Mouse (Mus musculus): Measurements from ENCODE around the gene Nme7. TPM values are rescaled to one million over a fixed set of nuclear protein-coding genes. Genes with fewer than 3 reads are reported as not detected.

Nme7 gene
- polyA plus RNA-seq, 1 experiment from 2014 or later: 33.1 TPM

DNA sequence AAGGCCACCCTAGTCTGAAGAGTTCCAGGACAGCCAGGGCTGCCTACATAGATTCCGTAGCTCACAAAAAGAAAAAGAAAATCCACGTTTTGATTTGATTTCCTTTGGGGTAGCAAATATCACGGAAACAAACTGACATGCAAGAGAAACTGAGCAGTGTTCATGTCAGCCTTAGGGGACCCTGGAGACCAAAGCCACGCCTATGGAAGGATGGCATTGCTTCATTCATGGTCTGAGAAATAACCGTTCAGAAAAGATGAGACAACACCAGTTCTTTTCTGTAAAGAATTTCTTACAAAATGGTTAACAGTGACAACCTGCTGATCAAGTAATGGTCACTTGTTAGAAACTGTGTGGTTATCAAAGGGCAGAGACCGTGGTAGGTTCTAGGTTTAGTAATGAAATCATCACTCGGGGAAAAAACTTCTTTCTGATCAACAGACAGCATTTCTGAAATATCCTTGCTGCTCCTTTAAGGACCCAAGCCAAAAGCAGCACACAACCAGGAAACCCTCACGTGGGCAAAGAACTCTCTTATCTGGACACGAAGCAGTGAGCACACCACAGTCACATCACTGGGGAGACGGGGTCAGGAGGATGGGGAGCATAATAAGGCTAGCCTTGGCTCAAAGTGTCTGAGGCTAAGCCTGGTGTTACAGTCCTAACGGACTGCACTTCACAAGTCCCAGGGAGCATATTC lies 136.9 kb downstream of the Nme7 start:
- no peaks in the 10 kb centered on the region for H3K9me3 ChIP-seq (replicated peaks)
- 87% methylated on average over 11 of the region's 11 CpGs for WGBS
- H3K4me2 ChIP-seq: no peak overlapping the region
- no peak overlapping the region for H3K27ac ChIP-seq (replicated peaks)
- H3K4me1 ChIP-seq: no peaks in the 10 kb centered on the region
- no peak for ATAC-seq (ENCODE audit: low FRiP score)
- no peak overlapping the region for H3K9ac ChIP-seq (replicated peaks)
- no peaks in the 10 kb centered on the region for H3K27me3 ChIP-seq (replicated peaks)
- H3K36me3 ChIP-seq: peaks cover 85% of the 10 kb centered on the region
- no peak overlapping the region for H3K4me3 ChIP-seq (replicated peaks)

DNA sequence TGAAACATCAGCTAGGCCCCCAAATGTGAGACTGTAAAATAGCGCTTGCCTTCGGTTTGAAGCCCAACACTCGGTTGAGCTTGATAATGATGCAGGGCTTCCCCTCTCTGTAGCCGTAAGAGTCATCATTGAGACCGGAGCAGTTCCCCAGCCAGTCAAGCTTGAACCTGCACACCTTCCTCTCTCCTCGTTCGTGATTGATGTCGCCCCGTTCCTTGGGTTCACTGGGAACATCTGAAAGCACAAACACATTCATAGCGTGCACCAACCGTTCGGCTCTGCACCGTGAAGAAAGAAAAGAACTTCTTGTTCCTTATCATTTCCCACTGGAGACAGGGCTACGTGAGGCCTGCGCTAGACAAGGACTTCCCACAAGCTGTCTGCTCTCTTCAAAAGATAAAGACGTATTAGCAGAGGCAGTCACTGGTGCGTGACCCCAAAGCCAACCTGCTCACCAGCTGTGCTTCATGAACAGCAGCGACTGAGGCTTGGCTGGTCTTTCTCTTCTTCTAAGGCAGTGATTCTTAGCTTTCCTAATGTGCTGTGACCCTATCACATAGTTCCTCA lies 137.6 kb downstream of the Nme7 start:
- ATAC-seq (ENCODE audit: low FRiP score): no peak
- Histone ChIP-seq H3K4me3 (replicated peaks) (no peak overlapping the region), H3K36me3 (peaks cover 86% of the 10 kb centered on the region), H3K9ac (replicated peaks) (no peak overlapping the region), H3K27me3 (replicated peaks) (no peaks in the 10 kb centered on the region), H3K9me3 (replicated peaks) (no peaks in the 10 kb centered on the region), H3K4me1 (no peaks in the 10 kb centered on the region), H3K27ac (replicated peaks) (no peak overlapping the region), H3K4me2 (no peak overlapping the region)
- 71% methylated on average over 18 of the region's 18 CpGs for WGBS

DNA sequence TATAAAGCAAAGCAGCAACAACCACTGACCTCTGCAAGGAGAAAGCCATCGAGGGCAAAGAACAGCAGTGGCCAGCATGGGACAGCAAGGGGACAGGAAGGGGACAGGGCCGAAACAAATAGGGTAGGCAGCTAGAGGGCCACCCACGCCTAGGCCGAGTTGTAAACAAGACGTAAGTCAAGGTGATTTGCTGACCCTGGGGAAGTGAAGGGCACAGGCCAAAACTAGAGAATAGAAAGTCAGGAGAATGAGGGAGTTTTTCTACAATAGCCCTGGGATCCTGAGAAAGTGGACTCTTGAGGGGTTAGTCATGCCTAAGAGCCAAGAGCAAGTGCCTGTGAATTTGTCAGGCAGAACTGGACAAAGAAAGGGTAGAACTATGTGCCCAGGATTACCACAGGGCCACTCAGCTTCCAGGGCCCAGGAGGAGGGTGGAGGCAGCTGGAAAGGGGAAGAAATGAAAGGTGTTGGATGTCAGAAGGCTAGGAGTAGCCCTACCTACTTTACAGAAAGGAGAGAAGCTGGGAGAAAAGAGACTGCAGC lies 141.8 kb downstream of the Nme7 start:
- H3K4me1 ChIP-seq: no peaks in the 10 kb centered on the region
- no peak overlapping the region for H3K4me2 ChIP-seq
- H3K36me3 ChIP-seq: peaks cover 78% of the 10 kb centered on the region
- no peaks in the 10 kb centered on the region for H3K27me3 ChIP-seq (replicated peaks)
- H3K9ac ChIP-seq (replicated peaks): no peak overlapping the region
- no peaks in the 10 kb centered on the region for H3K9me3 ChIP-seq (replicated peaks)
- no peak for ATAC-seq (ENCODE audit: low FRiP score)
- WGBS: 78% methylated on average over 5 of the region's 5 CpGs
- H3K4me3 ChIP-seq (replicated peaks): no peak overlapping the region
- H3K27ac ChIP-seq (replicated peaks): no peak overlapping the region

DNA sequence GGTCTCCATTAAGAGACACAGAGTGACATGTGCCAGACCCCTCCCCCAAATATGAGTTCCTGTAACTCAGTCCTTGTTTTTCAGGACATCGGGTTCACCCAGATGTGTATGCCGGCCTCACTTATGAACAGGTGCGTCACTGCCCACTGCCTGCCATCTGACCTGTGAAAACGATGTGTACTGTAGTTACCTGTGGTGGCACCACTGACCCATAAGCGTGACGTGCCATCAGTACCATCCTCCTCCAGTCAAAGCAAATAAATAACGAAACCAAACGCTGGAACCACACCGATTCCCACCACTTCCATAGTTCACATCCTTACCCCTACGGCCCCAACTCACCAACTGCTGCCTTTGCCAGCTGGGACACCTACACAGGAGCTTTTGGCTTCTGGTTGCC lies 142.6 kb downstream of the Nme7 start:
- no peaks in the 10 kb centered on the region for H3K4me1 ChIP-seq
- H3K9ac ChIP-seq (replicated peaks): no peak overlapping the region
- no peak overlapping the region for H3K4me2 ChIP-seq
- H3K27me3 ChIP-seq (replicated peaks): no peaks in the 10 kb centered on the region
- no peaks in the 10 kb centered on the region for H3K9me3 ChIP-seq (replicated peaks)
- H3K4me3 ChIP-seq (replicated peaks): no peak overlapping the region
- H3K27ac ChIP-seq (replicated peaks): no peak overlapping the region
- H3K36me3 ChIP-seq: peaks cover 78% of the 10 kb centered on the region
- ATAC-seq (ENCODE audit: low FRiP score): no peak
- WGBS: 95% methylated on average over 10 of the region's 10 CpGs

- Histone ChIP-seq H3K27me3 (replicated peaks) (no peaks in the 10 kb centered on the region), H3K36me3 (peaks cover 77% of the 10 kb centered on the region), H3K4me3 (replicated peaks) (no peak overlapping the region), H3K9me3 (replicated peaks) (no peaks in the 10 kb centered on the region), H3K4me1 (no peaks in the 10 kb centered on the region), H3K27ac (replicated peaks) (no peak overlapping the region), H3K4me2 (no peak overlapping the region), H3K9ac (replicated peaks) (no peak overlapping the region)
- ATAC-seq (ENCODE audit: low FRiP score): no peak
- WGBS: 93% methylated on average over 6 of the region's 6 CpGs
These were observed 143.6 kb downstream of the Nme7 start for GRCm38 (mm10) chr1:164447521-164447920.

DNA sequence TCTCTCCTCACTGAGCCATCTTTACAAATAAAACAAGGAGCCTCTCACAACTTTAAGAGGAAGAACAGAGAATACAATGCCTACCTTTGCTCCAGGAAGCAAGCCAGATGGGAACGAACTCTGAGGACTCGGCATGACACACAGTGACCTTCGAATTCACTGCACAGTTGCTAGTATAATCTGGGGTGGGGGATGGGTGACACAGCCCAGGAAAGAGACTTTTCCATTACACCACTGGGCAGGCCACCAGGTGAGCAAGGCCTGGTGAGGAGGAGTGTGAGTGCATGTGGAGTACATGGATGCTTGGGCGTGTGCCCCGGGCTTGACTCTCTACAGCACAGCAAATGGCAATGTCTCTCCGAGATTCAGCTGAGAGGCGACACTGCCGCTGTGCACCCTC lies 145.7 kb downstream of the Nme7 start:
- Histone ChIP-seq H3K36me3 (peaks cover 72% of the 10 kb centered on the region), H3K4me1 (peaks cover 16% of the 10 kb centered on the region), H3K4me3 (replicated peaks) (no peak overlapping the region), H3K9me3 (replicated peaks) (no peaks in the 10 kb centered on the region), H3K9ac (replicated peaks) (no peak overlapping the region), H3K27ac (replicated peaks) (no peak overlapping the region), H3K4me2 (no peak overlapping the region), H3K27me3 (replicated peaks) (no peaks in the 10 kb centered on the region)
- ATAC-seq (ENCODE audit: low FRiP score): no peak
- 94% methylated on average over 8 of the region's 8 CpGs for WGBS

- 92% methylated on average over 4 of the region's 4 CpGs for WGBS
- no peak overlapping the region for H3K9ac ChIP-seq (replicated peaks)
- ATAC-seq (ENCODE audit: low FRiP score): no peak
- H3K9me3 ChIP-seq (replicated peaks): no peaks in the 10 kb centered on the region
- H3K4me2 ChIP-seq: no peak overlapping the region
- H3K27me3 ChIP-seq (replicated peaks): no peaks in the 10 kb centered on the region
- peaks cover 22% of the 10 kb centered on the region for H3K4me1 ChIP-seq
- no peak overlapping the region for H3K27ac ChIP-seq (replicated peaks)
- no peak overlapping the region for H3K4me3 ChIP-seq (replicated peaks)
- H3K36me3 ChIP-seq: peaks cover 68% of the 10 kb centered on the region
These were observed 146.3 kb downstream of the Nme7 start for GRCm38 (mm10) chr1:164450231-164450630.

DNA sequence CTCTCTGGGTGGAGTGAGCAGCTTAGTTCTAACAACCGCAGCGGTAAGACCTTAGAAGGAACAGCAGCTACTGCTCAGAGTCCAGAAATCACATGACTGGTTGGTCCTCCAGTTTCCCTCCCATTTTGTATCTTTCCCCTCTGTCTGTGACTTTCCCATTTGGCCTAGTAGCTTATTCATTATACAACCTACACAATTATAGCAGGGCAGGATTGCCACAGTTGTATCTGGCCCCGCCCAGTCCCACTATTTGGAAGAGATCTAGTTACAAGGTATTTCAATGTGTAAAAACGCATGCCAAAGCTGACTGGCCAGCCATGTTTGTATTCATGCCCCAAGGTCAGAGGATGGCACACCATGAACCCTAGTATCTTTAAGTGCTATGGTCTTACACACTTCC lies 146.7 kb downstream of the Nme7 start:
- H3K4me3 ChIP-seq (replicated peaks): no peak overlapping the region
- peaks cover 22% of the 10 kb centered on the region for H3K4me1 ChIP-seq
- no peaks in the 10 kb centered on the region for H3K9me3 ChIP-seq (replicated peaks)
- H3K4me2 ChIP-seq: no peak overlapping the region
- H3K36me3 ChIP-seq: peaks cover 64% of the 10 kb centered on the region
- H3K9ac ChIP-seq (replicated peaks): no peak overlapping the region
- WGBS: 92% methylated on average over 4 of the region's 4 CpGs
- H3K27me3 ChIP-seq (replicated peaks): no peaks in the 10 kb centered on the region
- no peak for ATAC-seq (ENCODE audit: low FRiP score)
- H3K27ac ChIP-seq (replicated peaks): no peak overlapping the region

- Histone ChIP-seq H3K9ac (replicated peaks) (no peak overlapping the region), H3K4me2 (no peak overlapping the region), H3K36me3 (peaks cover 58% of the 10 kb centered on the region), H3K27me3 (replicated peaks) (no peaks in the 10 kb centered on the region), H3K9me3 (replicated peaks) (no peaks in the 10 kb centered on the region), H3K4me3 (replicated peaks) (no peak overlapping the region), H3K27ac (replicated peaks) (no peak overlapping the region), H3K4me1 (peaks cover 22% of the 10 kb centered on the region)
- WGBS: 91% methylated on average over 5 of the region's 5 CpGs
- no peak for ATAC-seq (ENCODE audit: low FRiP score)
These were observed 147.4 kb downstream of the Nme7 start for GRCm38 (mm10) chr1:164451346-164451745.

DNA sequence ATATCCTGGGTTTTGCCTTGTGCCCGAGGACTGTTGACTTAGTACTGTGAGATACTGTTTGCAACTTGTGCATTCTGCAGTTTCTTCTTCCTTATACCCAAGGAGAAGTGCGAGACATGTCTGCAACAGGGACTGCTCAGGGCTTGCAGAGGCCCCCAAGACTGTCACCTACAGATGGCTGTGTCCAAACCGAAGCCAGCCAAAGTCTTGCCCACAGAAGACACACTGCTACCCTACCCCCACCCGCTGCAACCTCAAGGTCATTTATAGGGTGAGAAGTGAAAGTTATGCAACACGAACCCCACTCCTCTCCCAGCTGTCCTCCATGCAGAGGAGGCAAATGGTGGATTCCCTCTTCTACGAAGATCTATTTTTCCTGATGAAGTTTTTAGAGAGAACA lies 148.7 kb downstream of the Nme7 start:
- no peaks in the 10 kb centered on the region for H3K9me3 ChIP-seq (replicated peaks)
- ATAC-seq (ENCODE audit: low FRiP score): no peak
- H3K27ac ChIP-seq (replicated peaks): no peak overlapping the region
- H3K9ac ChIP-seq (replicated peaks): no peak overlapping the region
- peaks cover 22% of the 10 kb centered on the region for H3K4me1 ChIP-seq
- H3K36me3 ChIP-seq: peaks cover 54% of the 10 kb centered on the region
- no peaks in the 10 kb centered on the region for H3K27me3 ChIP-seq (replicated peaks)
- WGBS: 94% methylated on average over 6 of the region's 6 CpGs
- no peak overlapping the region for H3K4me3 ChIP-seq (replicated peaks)
- no peak overlapping the region for H3K4me2 ChIP-seq

DNA sequence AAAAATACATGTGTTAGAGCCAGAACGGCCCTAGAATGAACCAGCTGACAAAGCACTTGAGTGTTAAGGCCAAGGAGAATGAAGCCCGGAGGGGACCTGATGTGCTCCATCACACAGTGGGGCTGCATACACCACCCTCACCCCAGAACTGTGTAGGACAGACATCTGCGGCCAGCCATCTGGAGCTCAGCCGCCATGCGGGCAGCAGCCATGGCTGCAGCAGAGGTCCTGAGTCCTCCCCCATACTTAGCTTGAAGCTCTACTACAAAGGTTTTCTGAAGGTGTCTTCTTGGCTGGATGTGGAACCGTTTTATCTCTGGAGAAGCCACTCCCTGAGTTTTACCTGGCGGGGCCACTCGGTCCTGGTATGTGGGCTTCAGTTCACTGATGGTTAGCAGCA lies 149.2 kb downstream of the Nme7 start:
- Histone ChIP-seq H3K4me3 (replicated peaks) (no peak overlapping the region), H3K27ac (replicated peaks) (no peak overlapping the region), H3K9ac (replicated peaks) (no peak overlapping the region), H3K4me1 (peaks cover 22% of the 10 kb centered on the region), H3K9me3 (replicated peaks) (no peaks in the 10 kb centered on the region), H3K27me3 (replicated peaks) (no peaks in the 10 kb centered on the region), H3K4me2 (no peak overlapping the region), H3K36me3 (peaks cover 49% of the 10 kb centered on the region)
- 94% methylated on average over 8 of the region's 8 CpGs for WGBS
- ATAC-seq (ENCODE audit: low FRiP score): no peak

GRCm38 (mm10) chr1:164453739-164454138 lies 149.8 kb downstream of the Nme7 start:
- H3K27me3 ChIP-seq (replicated peaks): no peaks in the 10 kb centered on the region
- no peak overlapping the region for H3K27ac ChIP-seq (replicated peaks)
- H3K9ac ChIP-seq (replicated peaks): no peak overlapping the region
- ATAC-seq (ENCODE audit: low FRiP score): no peak
- no peaks in the 10 kb centered on the region for H3K9me3 ChIP-seq (replicated peaks)
- peaks cover 24% of the 10 kb centered on the region for H3K4me1 ChIP-seq
- 88% methylated on average over 5 of the region's 5 CpGs for WGBS
- H3K36me3 ChIP-seq: peaks cover 43% of the 10 kb centered on the region
- H3K4me2 ChIP-seq: peak overlapping the region; percentile 67
- H3K4me3 ChIP-seq (replicated peaks): peak overlapping the region; percentile 79

Data from neural tube, embryonic 15.5 days (tissue).